Mouse (Mus musculus): ENCODE results near the gene Arhgef26.

Arhgef26 gene

GRCm38 (mm10) chr3:62446271-62446670 is 108.1 kb downstream of the Arhgef26 start:
- in situ Hi-C loops (cut with MboI, MseI): no loop called here

DNA sequence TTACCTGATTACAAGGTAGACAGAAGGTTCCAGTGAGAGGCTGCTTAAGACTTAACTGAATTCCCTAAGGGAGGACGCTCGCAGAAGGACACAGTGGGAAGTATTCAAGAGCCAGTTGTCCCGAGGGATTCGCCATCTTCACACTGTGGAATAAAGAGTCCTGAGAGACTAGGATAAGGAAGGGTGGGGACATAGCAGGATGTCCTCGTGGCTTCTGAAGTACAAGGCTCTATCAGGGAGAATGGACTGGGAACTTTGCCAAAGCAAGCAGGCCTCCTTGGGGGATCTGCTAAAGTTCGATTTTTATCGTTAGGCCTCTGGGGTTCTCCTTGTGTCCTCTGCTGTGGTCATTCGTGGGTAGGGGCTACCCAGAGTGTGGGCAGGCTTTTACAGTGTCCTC is 109.0 kb downstream of the Arhgef26 start:
- in situ Hi-C loops (cut with MboI, MseI): no loop called here

DNA sequence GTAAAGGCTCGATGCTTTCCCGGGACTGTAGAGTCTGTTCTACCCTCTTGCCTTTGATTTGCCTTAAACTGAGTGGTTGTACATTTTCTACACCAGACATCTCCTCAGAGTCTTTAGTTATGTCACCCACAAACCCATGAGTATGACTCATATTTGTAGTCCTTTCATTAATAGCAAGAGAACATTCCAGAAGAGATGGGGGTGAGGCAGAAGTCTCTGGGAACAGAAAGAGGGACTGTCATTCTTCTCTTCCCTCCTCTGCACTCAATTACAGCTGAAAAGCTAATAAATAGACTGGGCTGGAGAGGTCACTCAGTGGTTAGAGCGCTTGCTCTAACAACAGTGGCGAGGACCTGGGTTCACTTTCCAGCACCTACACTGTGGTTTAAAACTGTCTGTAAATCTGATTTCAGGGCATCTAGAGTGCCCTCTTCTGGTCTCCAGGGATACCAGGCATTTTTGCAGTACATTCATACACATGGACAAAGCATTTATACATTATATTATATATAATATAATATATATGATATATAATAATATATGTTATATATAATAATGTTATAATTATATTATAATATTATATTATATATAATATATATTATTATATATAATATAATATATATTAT is 111.8 kb downstream of the Arhgef26 start:
- in situ Hi-C loops (cut with MboI, MseI): loop anchor here (25.0 kb wide), 1 partner anchor 1213 kb away; no protein-coding TSS in a partner anchor

- in situ Hi-C loops (cut with MboI, MseI): loop anchor here (25.0 kb wide), 1 partner anchor 1216 kb away; no protein-coding TSS in a partner anchor
These were observed 114.8 kb downstream of the Arhgef26 start for GRCm38 (mm10) chr3:62452961-62453360.

DNA sequence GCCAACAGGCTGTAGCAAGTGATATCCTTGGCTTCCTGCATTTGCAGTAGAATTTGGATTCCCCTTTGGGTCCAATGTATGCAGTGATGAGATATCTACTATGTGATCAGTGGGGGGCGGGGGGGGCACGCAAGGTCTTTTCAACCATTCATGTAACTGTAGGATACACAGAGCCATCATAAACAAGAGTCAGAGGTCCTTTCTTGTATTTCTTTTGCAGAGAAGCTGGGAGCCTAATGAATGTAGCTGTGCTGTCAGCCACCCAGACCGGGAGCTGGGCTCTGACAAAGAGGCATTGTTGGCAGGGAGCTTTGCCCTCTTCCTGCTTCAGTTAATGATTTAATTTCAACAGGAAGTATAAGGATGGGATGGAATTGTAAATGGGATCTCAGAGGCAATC is 116.0 kb downstream of the Arhgef26 start:
- in situ Hi-C loops (cut with MboI, MseI): loop anchor here (25.0 kb wide), 1 partner anchor 1217 kb away; no protein-coding TSS in a partner anchor

- in situ Hi-C loops (cut with MboI, MseI): loop anchor here (25.0 kb wide), 1 partner anchor 1219 kb away; no protein-coding TSS in a partner anchor
These were observed 117.7 kb downstream of the Arhgef26 start for GRCm38 (mm10) chr3:62455854-62456253.

- in situ Hi-C loops (cut with MboI, MseI): loop anchor here (25.0 kb wide), 1 partner anchor 1221 kb away; no protein-coding TSS in a partner anchor
These were observed 120.3 kb downstream of the Arhgef26 start for GRCm38 (mm10) chr3:62458284-62459013.

- in situ Hi-C loops (cut with MboI, MseI): loop anchor here (25.0 kb wide), 1 partner anchor 1222 kb away; no protein-coding TSS in a partner anchor
These were observed 121.3 kb downstream of the Arhgef26 start for GRCm38 (mm10) chr3:62459483-62459882.

DNA sequence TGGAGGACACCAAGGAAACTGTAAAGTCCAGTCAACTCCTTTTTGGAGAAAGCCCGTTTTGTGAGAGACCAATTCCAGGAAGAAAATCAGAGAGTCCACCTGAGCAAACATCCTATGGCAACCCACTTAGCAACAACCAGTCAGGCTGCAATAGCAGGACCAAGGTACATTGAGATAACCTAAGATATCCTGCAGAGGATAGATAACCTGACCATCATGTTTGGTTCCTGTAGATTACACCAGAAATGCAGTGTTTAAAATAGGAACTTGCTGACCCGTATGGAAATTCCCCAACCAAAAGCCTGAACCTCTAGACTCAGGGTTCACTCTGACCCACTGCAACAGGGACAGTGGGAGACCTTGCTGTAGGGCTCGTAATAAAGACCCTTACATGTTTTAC is 126.1 kb downstream of the Arhgef26 start:
- in situ Hi-C loops (cut with MboI, MseI): loop anchor here (25.0 kb wide), 1 partner anchor 1227 kb away; no protein-coding TSS in a partner anchor

GRCm38 (mm10) chr3:62470179-62470578 is 132.0 kb downstream of the Arhgef26 start:
- in situ Hi-C loops (cut with MboI, MseI): loop anchor here (25.0 kb wide), 1 partner anchor 1233 kb away; no protein-coding TSS in a partner anchor

DNA sequence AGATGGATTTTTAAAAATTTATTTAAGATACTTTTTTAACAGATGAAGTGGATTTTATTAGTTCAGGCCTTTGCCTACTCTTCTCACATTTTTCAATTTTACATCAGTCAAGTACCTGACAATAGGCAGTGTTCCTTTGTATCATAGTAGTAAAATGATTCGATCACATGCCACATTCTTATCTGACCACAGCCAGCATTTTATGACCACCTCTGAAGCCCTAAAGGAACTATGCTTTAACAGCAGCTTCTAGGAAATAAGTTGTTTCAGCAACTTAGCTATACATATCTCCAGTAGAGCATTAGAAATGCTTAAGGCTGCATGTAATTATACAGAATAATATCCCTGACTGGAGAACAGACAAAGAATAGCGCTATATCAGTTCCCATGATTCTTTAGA is 146.2 kb downstream of the Arhgef26 start:
- in situ Hi-C loops (cut with MboI, MseI): loop anchor here (25.0 kb wide), 1 partner anchor 1503 kb away; the partner anchor contains the start of gene Gmps

DNA sequence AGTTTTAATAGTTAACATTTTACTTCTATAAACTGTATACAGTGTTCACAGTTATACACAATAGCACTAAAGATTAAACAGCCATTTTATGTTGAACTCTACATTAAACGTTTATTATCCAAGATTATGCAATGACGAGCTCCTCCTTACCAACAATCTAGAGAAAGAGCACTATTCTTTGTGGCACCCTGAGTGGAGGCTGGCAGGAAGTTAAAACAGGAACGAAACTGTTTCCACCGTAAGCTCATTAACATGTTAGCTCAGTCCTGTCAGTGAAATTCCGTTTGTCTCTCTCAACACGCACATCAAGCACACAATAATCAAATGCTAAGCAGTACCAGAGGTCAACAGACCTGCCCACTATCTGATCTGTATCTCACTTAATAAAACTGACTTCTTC is 154.4 kb downstream of the Arhgef26 start:
- in situ Hi-C loops (cut with MboI, MseI): loop anchor here (25.0 kb wide), 1 partner anchor 1495 kb away; the partner anchor contains the start of gene Gmps

DNA sequence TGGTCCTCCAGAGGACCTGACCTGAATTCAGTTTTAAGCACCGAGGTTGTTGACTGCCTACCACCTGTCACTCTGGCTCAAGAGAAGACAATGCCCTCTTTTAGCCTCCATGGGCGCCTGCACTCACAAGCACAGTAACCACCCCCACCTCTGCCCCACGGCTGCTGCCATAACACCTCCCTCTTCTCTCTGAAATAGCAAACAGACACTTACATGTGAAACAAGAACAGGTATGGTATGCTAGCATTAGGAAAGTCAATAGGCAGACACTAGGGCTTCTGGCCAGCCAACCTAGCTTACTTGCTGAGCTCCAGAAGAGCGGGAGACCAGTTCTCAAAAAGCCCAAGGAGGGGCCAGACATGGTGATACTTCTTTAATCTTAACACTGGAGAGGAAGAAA is 161.2 kb downstream of the Arhgef26 start:
- in situ Hi-C loops (cut with MboI, MseI): loop anchor here (25.0 kb wide), 1 partner anchor 1488 kb away; the partner anchor contains the start of gene Gmps

- in situ Hi-C loops (cut with MboI, MseI): no loop called here
These were observed 167.2 kb downstream of the Arhgef26 start for GRCm38 (mm10) chr3:62505166-62505900.

DNA sequence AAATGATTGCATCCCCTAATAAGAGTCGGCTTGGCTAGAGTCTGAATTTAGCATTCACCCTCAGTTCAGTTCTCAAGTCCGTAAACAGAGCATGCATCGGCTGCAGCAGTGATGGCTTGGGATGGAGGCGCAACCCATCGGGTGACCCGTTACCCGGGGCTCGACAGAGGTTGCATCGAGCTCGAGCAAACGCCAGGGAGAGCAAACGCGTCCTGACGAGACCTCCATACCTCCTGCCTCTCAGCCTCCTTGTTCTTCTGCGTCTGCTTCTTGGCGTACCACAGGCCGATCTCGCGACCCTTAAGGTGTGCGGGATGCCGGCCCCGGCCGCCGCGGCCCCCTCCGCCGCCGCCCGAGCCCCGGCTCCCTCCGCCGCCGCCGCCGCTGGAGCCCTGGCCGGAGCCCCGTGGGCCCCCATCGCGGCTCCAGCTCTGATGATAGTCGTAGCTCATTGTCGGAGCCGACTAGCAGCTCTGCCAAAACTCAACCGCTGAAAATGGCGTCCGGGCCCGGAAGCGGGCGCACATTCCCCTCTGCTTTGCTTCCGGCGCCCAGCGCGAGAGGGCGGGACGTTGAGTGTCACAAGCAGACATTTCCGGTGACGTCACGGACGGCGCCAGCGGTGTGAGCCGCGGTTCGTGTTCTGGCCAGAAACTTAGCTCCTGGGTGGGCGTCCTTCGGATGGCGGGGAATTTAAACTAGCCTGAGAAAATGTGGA is 168.5 kb downstream of the Arhgef26 start, which contains the start of gene Dhx36:
Gene Dhx36 (minus strand): TSS at position 517 of the 718 bp plus-strand sequence.
- in situ Hi-C loops (cut with MboI, MseI): no loop called here

- in situ Hi-C loops (cut with MboI, MseI): no loop called here
These were observed 169.1 kb downstream of the Arhgef26 start for GRCm38 (mm10) chr3:62507206-62507647.

All from T-helper 2 cell (primary cell).